Mouse (Mus musculus) CH12.LX (cell line): ENCODE results near the gene Gli2.

Experiments
- CTCF ChIP-seq, 2 experiments: IDR thresholded peaks in 1 of 2; conservative IDR thresholded peaks in 1 of 2; 2 replicates each; pipeline ENCODE4 v1.5.1; 2011 to 2012; ENCODE audit warnings: low read depth in 2 of 2, low read length in 2 of 2, improper control_type of control experiment in 1 of 2, inconsistent platforms in 1 of 2, mild to moderate bottlenecking in 1 of 2, moderate library complexity in 1 of 2
- EP300 ChIP-seq: IDR thresholded peaks from 2 replicates; pipeline ENCODE4 v1.6.1; 2011; ENCODE audit warnings: low read length, improper control_type of control experiment
- GABPA ChIP-seq: IDR thresholded peaks from 2 replicates; pipeline ENCODE4 v1.6.1; 2012; ENCODE audit warnings: low read depth, low read length, improper control_type of control experiment, inconsistent platforms; ENCODE audit not compliant: insufficient replicate concordance
- JUND ChIP-seq: conservative IDR thresholded peaks from 2 replicates; pipeline ENCODE4 v1.6.1; 2011; ENCODE audit warnings: low read depth, low read length, improper control_type of control experiment
- MAX ChIP-seq: IDR thresholded peaks from 2 replicates; pipeline ENCODE4 v1.6.1; 2011; ENCODE audit warnings: low read length, improper control_type of control experiment
- POLR2A ChIP-seq: IDR thresholded peaks from 2 replicates; pipeline ENCODE4 v1.6.1; 2011; ENCODE audit warnings: low read depth, mild to moderate bottlenecking, improper control_type of control experiment, low read length
- POLR2AphosphoS2 ChIP-seq: IDR thresholded peaks from 2 replicates; pipeline ENCODE4 v1.6.1; 2011; ENCODE audit warnings: low read depth, low read length, improper control_type of control experiment
- SMC3 ChIP-seq: IDR thresholded peaks from 2 replicates; pipeline ENCODE4 v1.6.1; 2011; ENCODE audit warnings: low read depth, low read length, improper control_type of control experiment
- UBTF ChIP-seq: IDR thresholded peaks from 2 replicates; pipeline ENCODE4 v1.6.1; 2012; ENCODE audit warnings: low read depth, mild to moderate bottlenecking, inconsistent platforms, low read length, improper control_type of control experiment, moderate library complexity
- USF1 ChIP-seq: IDR thresholded peaks from 2 replicates; pipeline ENCODE4 v1.6.1; 2014; ENCODE audit warnings: low read depth, mild to moderate bottlenecking, inconsistent platforms, low read length, improper control_type of control experiment
- ZC3H11A ChIP-seq: IDR thresholded peaks from 2 replicates; pipeline ENCODE4 v1.6.1; 2012; ENCODE audit warnings: low read depth, mild to moderate bottlenecking, inconsistent platforms, low read length, improper control_type of control experiment

DNA sequence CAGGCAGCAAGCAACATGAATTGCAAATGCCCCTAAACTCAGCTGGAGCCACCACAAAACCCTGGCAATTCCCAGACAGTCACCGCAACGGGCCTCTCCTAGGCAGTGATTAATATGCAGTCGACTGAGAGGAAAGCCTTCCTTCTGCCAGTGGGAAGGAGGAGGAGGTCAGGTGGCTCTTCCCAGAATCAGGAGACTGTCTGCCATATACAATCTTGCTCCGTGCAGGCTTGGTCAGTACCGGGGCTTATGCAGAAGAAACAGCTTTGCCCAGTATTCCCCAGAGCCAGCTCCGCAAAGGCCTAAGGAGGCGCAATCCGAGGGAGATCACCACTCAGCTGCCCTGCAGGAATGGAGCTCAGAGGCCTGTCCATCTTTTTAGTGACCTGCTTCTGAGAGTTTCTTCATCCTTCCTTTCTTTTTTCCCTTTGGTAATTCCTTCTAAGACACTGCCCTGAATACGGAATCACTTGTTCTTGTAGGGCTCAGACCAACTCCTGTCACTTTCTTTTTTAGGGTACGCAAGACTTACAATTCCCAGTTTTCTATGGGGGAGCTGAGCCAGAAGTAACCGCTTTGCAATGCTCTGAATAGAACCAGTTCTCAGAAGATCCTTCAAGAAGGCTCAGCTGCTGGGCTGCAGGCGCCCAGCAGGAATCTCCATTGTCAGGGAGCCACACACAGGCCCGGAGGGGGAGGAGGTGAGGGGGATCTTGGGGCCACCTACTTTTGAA lies 142.6 kb downstream of the Gli2 start:
- TF ChIP-seq SMC3 (no peak), EP300 (no peak), POLR2AphosphoS2 (no peak), POLR2A (no peak), UBTF (no peak), ZC3H11A (no peak), GABPA (no peak), CTCF (conservative IDR thresholded peaks at IDR 0.05 in 1 of 2, IDR thresholded peaks at IDR 0.05 in 1 of 2; ENCODE audit: low read depth in 2 of 2, low read length in 2 of 2) (no peak), MAX (no peak), JUND (no peak), USF1 (no peak)
